Mouse (Mus musculus): Measurements from ENCODE around the gene Sgce. TPM values are rescaled to one million over a fixed set of nuclear protein-coding genes. Genes with fewer than 3 reads are reported as not detected.

Sgce gene
- polyA plus RNA-seq, 1 experiment from 2014 or later = 79.9 TPM

- H3K27me3 ChIP-seq = no peaks in the 10 kb centered on the region
- no peak overlapping the region for H3K9ac ChIP-seq
- no peak overlapping the region for H3K4me3 ChIP-seq
- WGBS = 39% methylated on average over 3 of the region's 3 CpGs
- no peaks in the 10 kb centered on the region for H3K4me1 ChIP-seq
- H3K9me3 ChIP-seq = no peaks in the 10 kb centered on the region
- H3K4me2 ChIP-seq = no peak overlapping the region
- H3K27ac ChIP-seq = no peak overlapping the region
- ATAC-seq (ENCODE audit: insufficient number of reproducible peaks, low FRiP score, low TSS enrichment, low read depth) = no peak
- H3K36me3 ChIP-seq = 0 out of 2 replicates have a peak, but pooled peaks cover 6% of the 10 kb centered on the region
Measured at GRCm38 (mm10) chr6:4631464-4631863, 115.5 kb downstream of the Sgce start.

Other genes starting within 250 kb of the Sgce start
- gene Col1a2, start 242.4 kb downstream of the Sgce start, polyA plus RNA-seq (2015; fragmentation: Nextera tagmentation; extraction: Ambion mirVana) = 2,665 and 3,005 TPM in 2 replicates
- gene Casd1, start 146.4 kb downstream of the Sgce start, polyA plus RNA-seq (2015; fragmentation: Nextera tagmentation; extraction: Ambion mirVana) = 26.3 and 27.8 TPM in 2 replicates
- gene Peg10, start 99 bp upstream of the Sgce start, polyA plus RNA-seq (2015; fragmentation: Nextera tagmentation; extraction: Ambion mirVana) = 7.0 and 9.1 TPM in 2 replicates
- gene Ppp1r9a, start 155.7 kb upstream of the Sgce start, polyA plus RNA-seq (2015; fragmentation: Nextera tagmentation; extraction: Ambion mirVana) = 15.3 and 16.3 TPM in 2 replicates

Data from limb, embryonic 15.5 days (tissue).